Mouse (Mus musculus) stomach, embryonic 14.5 days (tissue): Measurements from ENCODE around the gene Tex9. TPM values are rescaled to one million over a fixed set of nuclear protein-coding genes. Genes with fewer than 3 reads are reported as not detected.
"Not testable (repeated sequence)": the region's sequence is repeated elsewhere in the genome, so short reads cannot be mapped to it uniquely, and the experiment has no call there.

Source experiments
- ATAC-seq: fragments of 200-750 bp; cut with Nextera tagmentation; 2 replicates; pipeline ENCODE4 v1.8.0; 2017; ENCODE audit warnings: low read depth, moderate TSS enrichment; ENCODE audit not compliant: insufficient number of reproducible peaks, insufficient read depth, low FRiP score
- H3K27ac ChIP-seq: fragments of 300-500 bp; sonication (generic); 2 replicates; pipeline ENCODE4 v1.5.1; 2014; ENCODE audit warnings: mild to moderate bottlenecking, low read length, moderate library complexity, mixed read lengths
- H3K27me3 ChIP-seq: fragments of 300-500 bp; sonication (generic); 2 replicates; pipeline ENCODE4 v1.6.1; 2014; ENCODE audit warnings: low read length, control low read depth, mixed read lengths; ENCODE audit not compliant: control insufficient read depth, insufficient read depth
- H3K36me3 ChIP-seq: fragments of 300-500 bp; sonication (generic); 2 replicates; pipeline ENCODE4 v1.6.1; 2014; ENCODE audit warnings: mild to moderate bottlenecking, control low read depth, low read length, moderate library complexity, mixed read lengths; ENCODE audit not compliant: control insufficient read depth, insufficient read depth
- H3K4me1 ChIP-seq: fragments of 300-500 bp; sonication (generic); 2 replicates; pipeline ENCODE4 v1.6.1; 2014; ENCODE audit warnings: low read length, control low read depth, mixed read lengths; ENCODE audit not compliant: control insufficient read depth, insufficient read depth
- H3K4me2 ChIP-seq: fragments of 300-500 bp; sonication (generic); replicated peaks from 2 replicates; pipeline ENCODE4 v1.6.1; 2014; ENCODE audit warnings: low read depth, low read length, control low read depth
- H3K4me3 ChIP-seq: fragments of 300-500 bp; sonication (generic); 2 replicates; pipeline ENCODE4 v1.5.1; 2014; ENCODE audit warnings: low read depth, low read length, control low read depth
- H3K9ac ChIP-seq: fragments of 300-500 bp; sonication (generic); replicated peaks from 2 replicates; pipeline ENCODE4 v1.6.1; 2014; ENCODE audit warnings: low read depth, mild to moderate bottlenecking, control low read depth, low read length, moderate library complexity, mixed read lengths
- H3K9me3 ChIP-seq: fragments of 300-500 bp; sonication (generic); 2 replicates; pipeline ENCODE4 v1.6.1; 2016; ENCODE audit warnings: low read depth, low read length, control low read depth; ENCODE audit not compliant: control insufficient read depth
- WGBS: fragments of 180-500 bp; shearing (Covaris S2); extraction: QIAGEN DNeasy Blood & Tissue Kit; methylation state at CpG from one replicate; pipeline ENCODE4 v1.1.7; 2014; 5-methylcytosine and 5-hydroxymethylcytosine counted together
- microRNA-seq: library from miRNA; unstranded; fragments of <30 nt; microRNA quantifications from one replicate; pipeline ENCODE4, GENCODE M21; 2016
- polyA plus RNA-seq: library from polyadenylated mRNA; unstranded; fragments of >200 nt; fragmentation: Nextera tagmentation; extraction: Ambion mirVana; gene quantifications from 2 replicates; pipeline ENCODE4 v1.2.1, GENCODE M21; 2014

Tex9 gene
- polyA plus RNA-seq, 1 experiment from 2014 or later: 36.2 TPM

DNA sequence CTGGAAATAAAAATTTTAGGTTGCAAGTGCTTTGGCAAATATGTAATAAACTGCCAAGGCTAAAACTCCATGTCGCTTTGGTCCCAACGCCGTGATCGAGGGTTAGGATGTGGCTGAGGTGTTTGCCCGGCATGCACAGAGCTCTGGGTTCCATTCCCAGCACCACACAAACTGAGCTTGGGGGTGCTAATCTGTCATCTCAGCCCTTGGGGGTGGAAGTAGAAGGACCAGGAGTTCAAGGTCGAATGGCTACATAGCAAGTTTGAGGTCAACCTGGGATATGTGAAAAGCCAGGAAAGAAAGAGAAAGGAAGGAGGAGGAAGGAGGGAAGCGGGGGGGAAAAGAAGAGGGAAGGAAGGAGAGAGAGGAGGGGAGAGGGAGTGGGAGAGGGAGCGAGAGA is 87.6 kb downstream of the Tex9 start:
- WGBS: 88% methylated on average over 8 of the region's 8 CpGs
- H3K9ac ChIP-seq: no peak overlapping the region

DNA sequence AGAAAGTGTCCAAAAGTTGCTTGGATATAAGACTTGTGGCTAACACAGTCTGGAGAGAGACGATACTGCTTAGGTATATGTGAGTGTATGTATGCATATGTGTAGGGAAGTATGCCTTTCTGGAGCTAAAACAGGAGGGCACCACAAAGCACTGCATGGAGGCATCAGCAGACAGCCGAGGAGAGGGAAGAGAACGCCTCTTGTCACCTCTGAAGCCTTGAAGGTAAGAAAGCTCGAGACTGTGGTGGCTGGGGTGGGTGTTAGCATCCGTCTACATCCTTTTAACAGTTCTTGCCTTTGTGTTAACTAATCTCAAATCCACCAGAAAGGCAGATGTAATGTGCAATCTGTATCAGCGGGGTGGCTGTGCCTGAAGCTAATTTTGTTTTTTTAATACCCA is 88.6 kb downstream of the Tex9 start:
- no peak overlapping the region for H3K4me2 ChIP-seq
- H3K27me3 ChIP-seq: no peaks in the 10 kb centered on the region

More for the DNA sequence above, 87.6 kb downstream of the Tex9 start:
- no peak for ATAC-seq
- H3K36me3 ChIP-seq: no peaks in the 10 kb centered on the region
- H3K27me3 ChIP-seq: no peaks in the 10 kb centered on the region
- H3K9me3 ChIP-seq: no peaks in the 10 kb centered on the region
- no peaks in the 10 kb centered on the region for H3K4me1 ChIP-seq
- no peak overlapping the region for H3K4me3 ChIP-seq
- H3K27ac ChIP-seq: no peak overlapping the region
- H3K4me2 ChIP-seq: no peak overlapping the region

DNA sequence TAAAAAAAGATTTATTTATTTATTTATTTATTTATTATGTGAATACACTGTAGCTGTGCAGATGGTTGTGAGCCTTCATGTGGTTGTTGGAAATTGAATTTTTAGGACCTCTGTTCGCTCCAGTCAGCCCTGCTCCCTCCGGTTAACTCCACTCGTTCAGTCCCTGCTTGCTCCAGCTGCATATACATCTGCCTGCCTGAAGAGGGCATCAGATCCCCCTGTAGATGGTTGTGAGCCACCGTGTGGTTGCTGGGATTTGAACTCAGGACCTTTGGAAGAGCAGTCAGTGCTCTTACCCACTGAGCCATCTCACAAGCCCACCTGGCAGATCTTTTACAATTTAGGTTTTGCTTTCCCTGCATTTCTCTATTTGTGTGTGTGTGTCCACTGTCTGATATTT is 90.2 kb downstream of the Tex9 start:
- not testable (repeated sequence) for H3K9ac ChIP-seq, H3K36me3 ChIP-seq, ATAC-seq, H3K4me1 ChIP-seq, H3K27me3 ChIP-seq, H3K27ac ChIP-seq, H3K4me3 ChIP-seq, H3K4me2 ChIP-seq, H3K9me3 ChIP-seq
- WGBS: 64% methylated on average over 4 of the region's 4 CpGs

More for the DNA sequence above, 88.6 kb downstream of the Tex9 start:
- Histone ChIP-seq H3K4me3 (no peak overlapping the region), H3K4me1 (no peaks in the 10 kb centered on the region), H3K9me3 (no peaks in the 10 kb centered on the region), H3K9ac (no peak overlapping the region), H3K27ac (no peak overlapping the region), H3K36me3 (no peaks in the 10 kb centered on the region)
- ATAC-seq: no peak
- 75% methylated on average over 6 of the region's 6 CpGs for WGBS

Small RNA genes within 50 kb of the gene (microRNA-seq; reads per million reads assigned to microRNA genes)
- not detected for gene Gm28010

Other genes starting within 250 kb of the Tex9 start
- gene Zfp280d, start 217.4 kb downstream of the Tex9 start, polyA plus RNA-seq: 53.1 and 54.6 TPM in 2 replicates
- gene Mns1, start 54.2 kb downstream of the Tex9 start, polyA plus RNA-seq: 22.6 and 22.8 TPM in 2 replicates
- gene Rfx7, start 40.0 kb upstream of the Tex9 start, polyA plus RNA-seq: 21.1 and 21.7 TPM in 2 replicates
- 755 and 764 TPM in 2 replicates for gene Nedd4, start 170.1 kb upstream of the Tex9 start, polyA plus RNA-seq